Mouse (Mus musculus): ENCODE results near the gene Tmem108.

DNA sequence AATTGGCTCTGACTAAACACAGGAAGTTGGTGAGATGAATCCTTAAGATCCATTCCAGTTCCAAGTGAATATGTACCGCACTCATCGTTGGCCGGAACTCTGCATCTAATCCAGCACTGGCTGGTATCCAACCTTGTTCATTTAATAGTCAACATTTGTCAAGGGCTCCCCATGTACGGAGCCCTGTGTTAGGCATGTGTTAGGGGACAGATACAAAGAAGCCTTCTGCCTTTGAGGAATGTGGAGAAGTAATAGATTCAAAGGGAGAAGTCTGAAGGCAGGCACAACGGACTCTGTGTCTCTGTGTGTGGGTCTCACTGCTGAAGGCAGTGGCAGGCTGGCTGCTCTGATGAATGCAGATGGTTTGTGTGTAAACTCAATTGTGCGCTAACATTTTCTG is 202.9 kb downstream of the Tmem108 start:
- no peak for TF ChIP-seq CTCF (IDR thresholded peaks at IDR 0.05)
- no peak for TF ChIP-seq POLR2A (IDR thresholded peaks at IDR 0.05; ENCODE audit: insufficient read depth, low read depth, low read length)
- TF ChIP-seq EP300 (IDR thresholded peaks at IDR 0.05; ENCODE audit: insufficient read depth, low read depth, low read length) = no peak
